Mouse (Mus musculus) megakaryocyte, embryonic 14.5 days (primary cell): ENCODE results near the gene Zfp706.

Experiments used
- FLI1 ChIP-seq: IDR thresholded peaks from 2 replicates; pipeline ENCODE4 v1.6.1; 2012; ENCODE audit warnings: low read length, inconsistent platforms, mixed read lengths
- GATA1 ChIP-seq: IDR thresholded peaks from 3 replicates; pipeline ENCODE4 v1.6.1; 2012; ENCODE audit warnings: mixed read lengths, low read length, inconsistent platforms, borderline replicate concordance

DNA sequence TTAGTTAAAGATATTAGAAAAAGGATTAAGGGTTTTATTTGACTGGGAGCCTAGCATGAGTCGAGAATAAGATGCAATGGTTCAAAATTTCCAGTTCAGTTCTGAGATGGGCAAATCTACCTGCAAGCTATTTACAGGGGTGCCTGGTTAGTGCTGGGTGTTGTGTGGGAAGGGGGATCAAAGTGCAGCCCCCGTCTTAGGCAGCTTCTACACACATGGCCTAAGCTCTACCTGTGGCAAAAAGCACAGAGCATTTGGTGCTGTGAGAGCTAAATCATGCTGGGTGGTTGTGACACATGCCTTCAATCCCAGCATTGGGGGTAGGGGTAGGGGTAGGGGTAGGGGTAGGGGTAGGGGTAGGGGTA lies 32.3 kb downstream of the Zfp706 start:
- TF ChIP-seq GATA1 (no peak), FLI1 (no peak)
